Mouse (Mus musculus) ovary, postnatal 10 days (tissue): ENCODE results near the gene Mpzl2.

Experiments used
- DNase-seq: peaks from one replicate; pipeline ENCODE4 v3.0.0; 2022; ENCODE audit warnings: low spot score

Gene Mpzl2

DNA sequence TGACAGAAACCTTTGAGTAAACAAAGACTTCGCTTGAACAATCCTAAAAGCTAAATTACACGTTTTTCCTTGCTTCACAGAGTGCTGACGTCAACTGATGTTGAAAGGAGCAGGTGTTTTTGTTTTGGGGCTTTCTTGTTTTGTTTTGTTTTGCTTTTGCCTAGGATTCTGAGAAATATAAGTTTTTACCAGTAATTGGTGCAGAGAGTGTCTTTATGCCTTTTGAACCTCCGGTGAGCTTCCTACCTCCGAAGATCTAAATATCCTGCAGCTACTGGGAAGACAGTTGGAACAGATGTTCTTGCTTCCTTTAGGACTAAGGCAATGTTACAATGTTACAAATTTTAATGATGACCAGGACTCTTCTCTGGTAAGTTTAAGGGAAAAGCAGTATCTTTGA is at the start of gene Mpzl2:
Mpzl2 (plus strand) TSS at position 301 of the 400 bp plus-strand sequence.
- no peak for DNase-seq

- no peak for DNase-seq
Measured at GRCm38 (mm10) chr9:44991821-44992220, 47.8 kb upstream of the Mpzl2 start.

DNA sequence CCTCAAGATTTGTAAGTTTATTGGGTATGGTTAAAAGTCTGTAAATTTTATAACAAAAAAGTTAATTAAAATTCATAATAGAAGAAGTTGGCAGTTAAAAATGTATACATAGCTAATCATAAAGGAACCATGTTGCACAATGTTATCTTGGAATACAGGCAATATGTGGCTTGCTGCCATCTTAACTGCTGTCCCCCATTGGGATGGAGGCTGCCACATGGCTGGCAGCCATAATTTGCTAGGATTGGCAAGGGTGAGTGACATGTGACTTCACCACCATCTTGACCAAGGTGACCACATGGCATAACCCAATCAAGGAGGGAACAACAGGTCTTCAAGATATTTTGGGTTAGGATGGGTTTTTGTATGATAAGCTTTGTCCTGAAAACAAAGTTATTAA is 47.3 kb upstream of the Mpzl2 start:
- DNase-seq = no peak

- DNase-seq = no peak
Measured at GRCm38 (mm10) chr9:44993268-44993667, 46.3 kb upstream of the Mpzl2 start.

DNA sequence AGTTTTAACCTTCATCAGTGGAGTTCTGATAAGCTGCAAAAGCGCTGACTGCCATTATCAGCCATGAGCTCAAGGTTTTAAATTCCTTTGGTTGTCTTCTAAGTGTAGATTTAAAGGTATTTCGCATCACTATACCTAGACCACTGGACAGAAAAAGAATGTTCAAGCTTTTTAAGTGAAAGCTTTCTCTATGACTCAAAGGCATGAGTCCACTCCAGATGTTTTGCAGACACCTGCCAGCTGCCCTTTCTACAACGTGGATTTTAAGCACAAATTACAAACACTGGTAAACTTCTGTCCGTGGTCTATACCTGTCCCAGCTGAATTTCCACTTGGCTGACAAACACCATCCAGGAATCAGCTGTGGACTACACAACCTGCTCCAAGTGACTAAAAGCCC is 44.6 kb upstream of the Mpzl2 start:
- DNase-seq = no peak

DNA sequence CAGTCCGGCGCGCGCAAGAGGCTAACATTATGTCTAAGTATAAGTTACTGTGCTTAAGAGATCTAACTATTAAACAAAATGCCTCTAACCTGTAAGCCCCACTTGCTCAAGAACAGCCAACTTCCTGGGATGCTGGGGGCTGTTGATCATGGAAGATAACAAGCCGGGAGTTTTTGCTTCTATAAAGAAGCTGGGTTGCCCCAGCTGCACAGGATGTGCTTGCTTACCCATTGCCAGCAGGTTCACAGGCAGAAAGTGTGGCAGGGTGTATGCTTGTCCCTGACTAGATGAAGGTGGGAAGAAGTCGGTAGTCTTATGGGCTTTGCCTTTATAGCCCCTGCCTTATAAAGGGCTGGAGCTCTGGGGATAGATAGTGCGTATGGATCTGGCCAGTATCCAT is 43.0 kb upstream of the Mpzl2 start:
- no peak for DNase-seq

DNA sequence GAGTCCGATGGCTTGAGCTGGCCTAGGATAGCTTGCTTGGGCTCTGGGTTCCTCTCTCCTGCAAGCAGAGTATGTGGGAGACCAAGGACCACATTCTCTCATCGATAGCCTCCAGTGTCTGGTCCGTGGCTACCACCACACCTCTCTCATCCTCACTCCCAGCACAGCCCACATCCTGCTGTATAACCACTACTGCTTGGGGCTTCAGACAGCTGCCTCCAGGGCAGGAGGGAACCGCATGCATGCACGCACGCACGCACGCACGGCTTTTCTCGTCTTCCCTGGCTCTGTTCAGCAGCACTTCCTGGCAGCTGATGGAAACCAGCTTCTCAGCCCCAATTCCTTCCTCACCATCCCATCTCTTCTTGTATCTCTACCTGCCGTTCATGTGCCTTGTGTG is 41.5 kb upstream of the Mpzl2 start:
- DNase-seq = no peak

DNA sequence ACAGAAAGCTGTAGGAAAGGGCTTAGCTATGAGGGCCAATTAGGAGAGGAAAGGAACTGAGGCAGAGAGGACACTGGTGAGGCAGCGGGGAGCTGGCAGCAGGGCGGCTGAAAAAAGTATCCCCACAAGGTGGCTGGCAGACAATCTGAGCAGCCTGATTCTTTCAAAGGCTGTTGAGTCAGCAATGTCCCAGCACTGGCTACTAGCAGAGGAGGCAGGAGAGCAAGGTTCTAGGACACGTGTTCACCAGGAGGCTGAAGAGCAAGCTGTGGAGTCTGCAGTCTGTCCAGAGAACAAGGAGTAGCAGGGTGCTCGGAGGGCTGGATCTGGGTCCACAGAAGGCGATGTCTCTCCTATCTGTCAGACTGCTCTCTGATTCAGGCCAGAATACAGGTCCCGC is 40.4 kb upstream of the Mpzl2 start:
- DNase-seq = no peak

DNA sequence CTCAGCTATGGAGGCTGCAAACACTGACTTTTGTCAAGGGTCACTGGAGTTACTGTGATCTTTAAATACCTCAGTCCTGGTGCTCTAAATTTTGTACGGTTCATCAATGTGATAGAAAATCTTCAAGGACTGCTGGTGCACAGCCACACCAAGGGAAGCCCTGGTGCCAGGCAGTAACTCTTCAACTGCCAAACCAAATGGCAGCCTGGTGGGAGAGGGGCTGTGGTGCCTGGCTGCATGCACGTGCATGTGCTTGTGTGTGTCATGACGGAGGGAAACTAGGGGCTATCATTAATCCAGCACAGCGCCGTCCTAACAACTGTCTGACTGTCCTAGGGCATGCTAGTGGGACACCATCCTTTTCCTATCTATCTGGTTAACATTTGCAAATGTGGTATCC is 39.8 kb upstream of the Mpzl2 start:
- DNase-seq = no peak

DNA sequence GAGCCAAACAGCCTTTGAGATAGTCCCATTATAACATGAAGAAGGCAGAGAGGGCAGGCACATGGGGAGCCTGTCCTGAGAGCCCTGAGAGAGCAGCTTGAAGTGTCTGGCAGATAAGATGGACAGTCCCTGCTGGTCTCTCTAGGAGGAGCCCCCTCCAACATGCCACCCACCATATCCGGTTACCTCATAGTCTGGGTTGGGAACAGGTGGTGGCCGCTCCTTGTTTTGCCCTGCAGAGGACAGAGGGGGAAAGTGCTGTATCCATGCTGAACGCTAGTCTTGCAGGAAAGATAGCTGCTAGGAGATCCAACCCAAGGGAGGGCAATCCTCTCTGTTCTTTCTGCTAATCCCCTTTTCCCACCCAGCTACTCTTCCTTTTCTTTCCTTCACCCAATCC is 39.4 kb upstream of the Mpzl2 start:
- no peak for DNase-seq

- DNase-seq = no peak
Measured at GRCm38 (mm10) chr9:45007404-45007803, 32.2 kb upstream of the Mpzl2 start.

DNA sequence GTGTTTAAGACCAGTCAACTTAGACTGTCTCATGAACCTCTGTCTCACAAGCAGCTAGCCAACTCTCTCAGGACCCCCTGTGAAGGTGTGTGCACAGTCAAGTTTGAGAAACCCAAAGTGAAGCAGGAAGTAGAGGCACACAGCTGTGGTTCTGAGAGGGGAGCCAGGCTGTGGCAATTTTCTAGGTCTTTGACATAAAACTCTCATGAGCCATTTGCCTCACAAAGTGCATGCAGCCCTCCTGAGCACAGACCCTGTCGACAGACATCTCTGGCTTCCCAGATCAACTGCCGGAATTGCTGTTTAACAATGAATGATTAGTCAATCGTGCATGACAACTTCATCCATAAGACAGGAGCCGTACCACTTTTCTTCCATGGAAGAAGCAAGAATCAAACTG is 31.3 kb upstream of the Mpzl2 start:
- no peak for DNase-seq

- no peak for DNase-seq
Measured at GRCm38 (mm10) chr9:45009180-45010078, 30.2 kb upstream of the Mpzl2 start, which contains the start of gene Cd3e. Cd3e (minus strand) TSS chr9:45009627.

DNA sequence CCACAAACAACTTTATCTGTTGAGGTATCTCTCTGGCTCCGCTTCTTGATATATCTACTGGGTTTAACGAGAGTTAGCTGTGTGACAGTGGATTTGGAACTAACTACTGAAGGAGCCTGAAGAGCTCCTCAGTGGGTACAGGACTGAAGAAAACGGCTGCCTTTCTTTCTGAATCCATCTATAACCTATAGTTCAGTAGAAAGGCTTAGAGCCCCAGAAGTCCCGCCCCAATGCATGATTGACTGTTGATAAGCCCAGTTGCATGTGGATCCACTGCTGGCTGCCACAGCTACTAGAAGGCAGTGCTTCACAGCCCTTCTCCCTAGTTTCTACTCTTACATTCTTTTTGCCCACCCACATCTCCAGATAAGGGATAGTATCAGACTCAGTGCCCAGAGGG is 29.1 kb upstream of the Mpzl2 start:
- no peak for DNase-seq

DNA sequence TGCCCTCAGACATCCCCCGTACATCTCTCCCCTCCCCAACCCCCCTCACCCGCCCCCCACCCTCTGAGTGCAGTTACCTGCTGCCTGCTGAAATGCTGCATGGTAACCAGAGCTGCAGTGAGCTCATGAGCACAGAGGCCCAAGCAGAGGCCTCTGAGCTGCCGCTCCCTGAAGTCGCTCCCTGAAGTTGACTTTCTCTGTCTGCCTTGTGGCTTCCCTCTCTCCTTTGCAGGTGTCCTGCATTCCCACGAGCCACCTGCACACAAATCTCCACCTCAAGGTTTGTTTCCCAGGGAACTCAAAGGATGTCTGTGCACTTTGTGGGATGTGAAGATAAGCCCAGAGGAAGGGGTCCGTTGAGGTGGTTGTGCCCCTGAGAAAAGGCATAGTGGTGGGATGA is 28.3 kb upstream of the Mpzl2 start:
- DNase-seq = no peak

DNA sequence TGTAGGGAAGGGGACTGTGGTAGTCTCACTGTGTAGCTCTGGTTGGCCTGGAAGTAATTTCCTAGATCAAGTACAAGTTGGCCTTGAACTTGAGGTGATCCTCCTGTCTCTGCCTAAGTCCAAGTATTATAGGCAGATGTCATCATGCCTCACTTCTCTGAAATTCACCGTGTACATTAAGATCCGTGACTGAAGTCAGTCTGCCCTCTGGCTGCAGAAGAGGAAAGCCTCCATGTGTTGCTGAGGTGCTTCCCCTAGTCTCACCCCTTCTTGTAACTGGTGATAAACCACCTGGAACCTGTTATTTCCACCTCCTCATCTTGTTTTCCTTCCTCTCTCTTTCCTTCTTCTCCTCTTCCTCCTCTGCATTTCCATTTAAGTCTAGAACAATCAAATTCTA is 24.7 kb upstream of the Mpzl2 start:
- DNase-seq = no peak

DNA sequence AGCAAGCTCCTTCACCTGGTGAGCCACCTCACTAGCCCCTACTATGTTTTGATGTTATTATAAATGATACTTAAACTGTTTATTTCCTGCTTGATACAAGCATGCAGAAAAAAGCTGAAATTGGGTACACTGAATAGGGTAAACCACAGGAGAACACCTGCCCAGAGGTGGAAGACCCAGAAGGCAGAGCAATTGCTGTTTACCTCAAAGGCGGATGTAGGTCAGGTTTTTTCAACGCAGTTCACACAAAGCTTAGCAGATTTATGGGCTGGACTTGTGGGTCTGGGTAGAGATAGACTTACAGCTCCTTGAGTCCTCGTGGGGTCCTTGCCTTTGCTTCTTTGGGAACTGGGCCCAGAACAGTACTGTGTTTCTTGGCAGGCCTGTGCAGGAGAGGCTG is 23.8 kb upstream of the Mpzl2 start:
- DNase-seq = no peak

GRCm38 (mm10) chr9:45018031-45018430 is 21.6 kb upstream of the Mpzl2 start:
- no peak for DNase-seq

- DNase-seq = no peak
Measured at GRCm38 (mm10) chr9:45022800-45023199, 16.8 kb upstream of the Mpzl2 start.

DNA sequence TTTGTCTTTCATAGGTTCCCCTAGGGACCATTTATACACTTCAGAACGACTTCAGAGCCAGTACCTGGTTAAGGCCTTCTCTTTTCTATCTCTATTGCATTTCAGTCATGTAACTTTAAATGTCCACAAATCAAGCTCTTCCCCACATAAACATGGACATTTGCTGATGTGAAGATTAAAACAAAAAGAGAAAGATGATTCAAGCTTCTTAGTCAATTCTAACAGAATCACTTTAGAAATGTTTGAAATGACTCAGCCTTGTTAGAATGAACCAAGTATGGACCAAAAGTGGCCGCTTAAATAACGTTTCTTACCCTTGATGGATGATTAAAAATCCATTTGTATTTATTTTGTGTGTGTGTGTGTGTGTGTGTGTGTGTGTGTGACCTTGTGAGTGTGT is 16.0 kb upstream of the Mpzl2 start:
- DNase-seq = no peak

DNA sequence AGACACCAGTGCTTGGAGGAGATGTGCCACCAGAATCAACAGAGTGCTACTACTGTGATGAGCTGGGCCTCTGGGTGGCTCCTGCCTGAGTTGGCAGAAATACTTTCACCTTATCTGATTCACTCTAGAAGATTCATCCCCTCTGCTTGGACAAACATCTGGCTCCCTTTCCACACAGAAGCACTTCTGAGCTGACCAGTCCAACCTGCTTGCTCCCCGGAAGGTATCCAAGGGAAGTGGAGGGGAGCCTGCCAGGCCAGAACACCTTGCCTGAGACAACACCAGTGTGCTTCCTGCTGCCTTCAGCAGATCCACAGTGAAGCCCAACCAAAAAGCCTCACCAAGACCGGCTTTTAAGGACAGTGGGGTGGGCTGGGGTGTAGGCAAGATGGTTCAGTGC is 15.4 kb upstream of the Mpzl2 start:
- no peak for DNase-seq

- no peak for DNase-seq
Measured at GRCm38 (mm10) chr9:45027376-45027775, 12.2 kb upstream of the Mpzl2 start.

DNA sequence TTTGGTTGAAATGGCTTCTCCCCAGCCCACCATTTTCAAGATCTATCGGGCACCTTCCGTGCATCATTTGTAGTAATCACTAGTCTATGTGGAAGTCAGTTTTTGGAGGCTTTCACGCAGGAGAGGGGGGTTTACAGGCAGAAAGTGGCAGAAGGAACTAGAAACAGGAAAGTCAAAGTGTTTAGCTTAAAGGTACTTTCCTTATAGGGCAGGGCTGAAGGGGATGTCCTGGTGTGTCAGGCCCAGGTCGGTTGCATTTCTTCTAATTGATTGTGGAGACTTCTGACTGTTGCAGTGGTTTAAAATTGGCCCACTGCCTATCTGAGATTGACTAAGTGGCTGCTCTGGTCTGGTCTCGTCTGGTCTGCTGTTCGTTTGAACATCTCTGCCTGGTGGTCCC is 9.3 kb upstream of the Mpzl2 start:
- DNase-seq = no peak

GRCm38 (mm10) chr9:45032261-45032660 is 7.3 kb upstream of the Mpzl2 start:
- no peak for DNase-seq
